Mouse (Mus musculus): ENCODE measurements around the gene Atp8a2. TPM values are rescaled to one million over a fixed set of nuclear protein-coding genes. Genes with fewer than 3 reads are reported as not detected.
"Not testable (repeated sequence)": the region's sequence is repeated elsewhere in the genome, so short reads cannot be mapped to it uniquely, and the experiment has no call there.

The Atp8a2 gene
- polyA plus RNA-seq, 1 experiment from 2014 or later: 4.2 TPM

- no peak overlapping the region for H3K4me3 ChIP-seq (ENCODE audit: low read depth, low read length)
- H3K27ac ChIP-seq (replicated peaks; ENCODE audit: low read depth, low read length): no peak overlapping the region
- no peaks in the 10 kb centered on the region for H3K27me3 ChIP-seq (ENCODE audit: control insufficient read depth, insufficient read depth, low read length)
- DNase-seq (ENCODE audit: low spot score) (no peak), ATAC-seq (replicated peaks; ENCODE audit: insufficient number of reproducible peaks, low FRiP score, low TSS enrichment, low read depth) (no peak)
- H3K9ac ChIP-seq (replicated peaks; ENCODE audit: low read length): no peak overlapping the region
- no peaks in the 10 kb centered on the region for H3K36me3 ChIP-seq (replicated peaks; ENCODE audit: control insufficient read depth, insufficient read depth, low read depth, low read length)
- H3K4me1 ChIP-seq (ENCODE audit: control insufficient read depth, insufficient read depth, low read length): no peaks in the 10 kb centered on the region
- WGBS: 88% methylated on average over 13 of the region's 13 CpGs
- no peak overlapping the region for H3K4me2 ChIP-seq (ENCODE audit: low read depth, low read length)
- no peaks in the 10 kb centered on the region for H3K9me3 ChIP-seq (replicated peaks; ENCODE audit: control insufficient read depth, low read length)
Measured at GRCm38 (mm10) chr14:59931412-59932058, 265.4 kb downstream of the Atp8a2 start.

- not testable (repeated sequence) for H3K27ac ChIP-seq (replicated peaks; ENCODE audit: low read depth, low read length); H3K4me2 ChIP-seq (ENCODE audit: low read depth, low read length); ATAC-seq (replicated peaks; ENCODE audit: insufficient number of reproducible peaks, low FRiP score, low TSS enrichment, low read depth)
Measured at GRCm38 (mm10) chr14:59929190-59929589, 267.8 kb downstream of the Atp8a2 start.

GRCm38 (mm10) chr14:59928781-59929180 lies 268.2 kb downstream of the Atp8a2 start:
- H3K9me3 ChIP-seq (replicated peaks; ENCODE audit: control insufficient read depth, low read length): no peaks in the 10 kb centered on the region
- ATAC-seq (replicated peaks; ENCODE audit: insufficient number of reproducible peaks, low FRiP score, low TSS enrichment, low read depth): no peak
- no peaks in the 10 kb centered on the region for H3K4me1 ChIP-seq (ENCODE audit: control insufficient read depth, insufficient read depth, low read length)
- no peak overlapping the region for H3K9ac ChIP-seq (replicated peaks; ENCODE audit: low read length)
- no peaks in the 10 kb centered on the region for H3K36me3 ChIP-seq (replicated peaks; ENCODE audit: control insufficient read depth, insufficient read depth, low read depth, low read length)
- H3K27ac ChIP-seq (replicated peaks; ENCODE audit: low read depth, low read length): no peak overlapping the region
- 78% methylated on average over 5 of the region's 5 CpGs for WGBS
- H3K27me3 ChIP-seq (ENCODE audit: control insufficient read depth, insufficient read depth, low read length): no peaks in the 10 kb centered on the region
- no peak overlapping the region for H3K4me2 ChIP-seq (ENCODE audit: low read depth, low read length)
- H3K4me3 ChIP-seq (ENCODE audit: low read depth, low read length): no peak overlapping the region
- no peak for DNase-seq (ENCODE audit: low spot score)

More at GRCm38 (mm10) chr14:59929190-59929589, 267.8 kb downstream of the Atp8a2 start:
- not testable (repeated sequence) for H3K9me3 ChIP-seq (replicated peaks; ENCODE audit: control insufficient read depth, low read length); H3K4me3 ChIP-seq (ENCODE audit: low read depth, low read length); H3K9ac ChIP-seq (replicated peaks; ENCODE audit: low read length); DNase-seq (ENCODE audit: low spot score); H3K4me1 ChIP-seq (ENCODE audit: control insufficient read depth, insufficient read depth, low read length); H3K36me3 ChIP-seq (replicated peaks; ENCODE audit: control insufficient read depth, insufficient read depth, low read depth, low read length); H3K27me3 ChIP-seq (ENCODE audit: control insufficient read depth, insufficient read depth, low read length)
- 90% methylated on average over 1 of the region's 1 CpGs for WGBS

GRCm38 (mm10) chr14:59927804-59928203 lies 269.2 kb downstream of the Atp8a2 start:
- no peaks in the 10 kb centered on the region for H3K9me3 ChIP-seq (replicated peaks; ENCODE audit: control insufficient read depth, low read length)
- 59% methylated on average over 5 of the region's 5 CpGs for WGBS
- no peaks in the 10 kb centered on the region for H3K4me1 ChIP-seq (ENCODE audit: control insufficient read depth, insufficient read depth, low read length)
- no peaks in the 10 kb centered on the region for H3K36me3 ChIP-seq (replicated peaks; ENCODE audit: control insufficient read depth, insufficient read depth, low read depth, low read length)
- no peak overlapping the region for H3K9ac ChIP-seq (replicated peaks; ENCODE audit: low read length)
- H3K4me3 ChIP-seq (ENCODE audit: low read depth, low read length): no peak overlapping the region
- H3K4me2 ChIP-seq (ENCODE audit: low read depth, low read length): no peak overlapping the region
- no peaks in the 10 kb centered on the region for H3K27me3 ChIP-seq (ENCODE audit: control insufficient read depth, insufficient read depth, low read length)
- DNase-seq (ENCODE audit: low spot score) (no peak), ATAC-seq (replicated peaks; ENCODE audit: insufficient number of reproducible peaks, low FRiP score, low TSS enrichment, low read depth) (no peak)
- H3K27ac ChIP-seq (replicated peaks; ENCODE audit: low read depth, low read length): no peak overlapping the region

- no peaks in the 10 kb centered on the region for H3K36me3 ChIP-seq (replicated peaks; ENCODE audit: control insufficient read depth, insufficient read depth, low read depth, low read length)
- no peaks in the 10 kb centered on the region for H3K9me3 ChIP-seq (replicated peaks; ENCODE audit: control insufficient read depth, low read length)
- H3K27me3 ChIP-seq (ENCODE audit: control insufficient read depth, insufficient read depth, low read length): no peaks in the 10 kb centered on the region
- H3K4me3 ChIP-seq (ENCODE audit: low read depth, low read length): no peak overlapping the region
- no peak overlapping the region for H3K4me2 ChIP-seq (ENCODE audit: low read depth, low read length)
- no peak overlapping the region for H3K9ac ChIP-seq (replicated peaks; ENCODE audit: low read length)
- no peaks in the 10 kb centered on the region for H3K4me1 ChIP-seq (ENCODE audit: control insufficient read depth, insufficient read depth, low read length)
- no peak overlapping the region for H3K27ac ChIP-seq (replicated peaks; ENCODE audit: low read depth, low read length)
- 76% methylated on average over 8 of the region's 8 CpGs for WGBS
- no peak for DNase-seq (ENCODE audit: low spot score)
- no peak for ATAC-seq (replicated peaks; ENCODE audit: insufficient number of reproducible peaks, low FRiP score, low TSS enrichment, low read depth)
Measured at GRCm38 (mm10) chr14:59919865-59920264, 277.1 kb downstream of the Atp8a2 start.

- H3K4me2 ChIP-seq (ENCODE audit: low read depth, low read length): no peak overlapping the region
- H3K4me3 ChIP-seq (ENCODE audit: low read depth, low read length): no peak overlapping the region
- no peak for DNase-seq (ENCODE audit: low spot score)
- H3K27me3 ChIP-seq (ENCODE audit: control insufficient read depth, insufficient read depth, low read length): no peaks in the 10 kb centered on the region
- no peaks in the 10 kb centered on the region for H3K4me1 ChIP-seq (ENCODE audit: control insufficient read depth, insufficient read depth, low read length)
- no peaks in the 10 kb centered on the region for H3K36me3 ChIP-seq (replicated peaks; ENCODE audit: control insufficient read depth, insufficient read depth, low read depth, low read length)
- no peak overlapping the region for H3K9ac ChIP-seq (replicated peaks; ENCODE audit: low read length)
- no peak for ATAC-seq (replicated peaks; ENCODE audit: insufficient number of reproducible peaks, low FRiP score, low TSS enrichment, low read depth)
- WGBS: 85% methylated on average over 7 of the region's 7 CpGs
- no peaks in the 10 kb centered on the region for H3K9me3 ChIP-seq (replicated peaks; ENCODE audit: control insufficient read depth, low read length)
- H3K27ac ChIP-seq (replicated peaks; ENCODE audit: low read depth, low read length): no peak overlapping the region
Measured at GRCm38 (mm10) chr14:59903484-59904130, 293.4 kb downstream of the Atp8a2 start.

- no peak for DNase-seq (ENCODE audit: low spot score)
- Histone ChIP-seq H3K9me3 (replicated peaks; ENCODE audit: control insufficient read depth, low read length) (no peaks in the 10 kb centered on the region), H3K9ac (replicated peaks; ENCODE audit: low read length) (no peak overlapping the region), H3K36me3 (replicated peaks; ENCODE audit: control insufficient read depth, insufficient read depth, low read depth, low read length) (no peaks in the 10 kb centered on the region), H3K27me3 (ENCODE audit: control insufficient read depth, insufficient read depth, low read length) (no peaks in the 10 kb centered on the region), H3K27ac (replicated peaks; ENCODE audit: low read depth, low read length) (no peak overlapping the region), H3K4me2 (ENCODE audit: low read depth, low read length) (no peak overlapping the region), H3K4me3 (ENCODE audit: low read depth, low read length) (no peak overlapping the region), H3K4me1 (ENCODE audit: control insufficient read depth, insufficient read depth, low read length) (no peaks in the 10 kb centered on the region; the same call in 1 of the 2 replicates)
- ATAC-seq (replicated peaks; ENCODE audit: insufficient number of reproducible peaks, low FRiP score, low TSS enrichment, low read depth): no peak
- WGBS: 87% methylated on average over 1 of the region's 1 CpGs
Measured at GRCm38 (mm10) chr14:59893971-59894370, 303.0 kb downstream of the Atp8a2 start.

GRCm38 (mm10) chr14:59892084-59892483 lies 304.9 kb downstream of the Atp8a2 start:
- no peak overlapping the region for H3K27ac ChIP-seq (replicated peaks; ENCODE audit: low read depth, low read length)
- no peak overlapping the region for H3K4me2 ChIP-seq (ENCODE audit: low read depth, low read length)
- H3K27me3 ChIP-seq (ENCODE audit: control insufficient read depth, insufficient read depth, low read length): no peaks in the 10 kb centered on the region
- no peaks in the 10 kb centered on the region; the same call in 1 of the 2 replicates for H3K4me1 ChIP-seq (ENCODE audit: control insufficient read depth, insufficient read depth, low read length)
- H3K36me3 ChIP-seq (replicated peaks; ENCODE audit: control insufficient read depth, insufficient read depth, low read depth, low read length): no peaks in the 10 kb centered on the region
- no peaks in the 10 kb centered on the region for H3K9me3 ChIP-seq (replicated peaks; ENCODE audit: control insufficient read depth, low read length)
- ATAC-seq (replicated peaks; ENCODE audit: insufficient number of reproducible peaks, low FRiP score, low TSS enrichment, low read depth) (no peak), DNase-seq (ENCODE audit: low spot score) (no peak)
- WGBS: 88% methylated on average over 8 of the region's 8 CpGs
- no peak overlapping the region for H3K4me3 ChIP-seq (ENCODE audit: low read depth, low read length)
- H3K9ac ChIP-seq (replicated peaks; ENCODE audit: low read length): no peak overlapping the region
